Mouse (Mus musculus) left cerebral cortex, adult 11 months (tissue): ENCODE measurements at regions not wholly inside any gene's neighbourhood (a gene's known extent, or its start where the extent isn't known, plus 50 kb on each side); places are given as distances from the start of the nearest gene placed in this dataset.

ENCODE experiments used
- DNase-seq: peaks from one replicate; pipeline ENCODE4 v3.0.0; 2022; ENCODE audit warnings: low spot score

DNA sequence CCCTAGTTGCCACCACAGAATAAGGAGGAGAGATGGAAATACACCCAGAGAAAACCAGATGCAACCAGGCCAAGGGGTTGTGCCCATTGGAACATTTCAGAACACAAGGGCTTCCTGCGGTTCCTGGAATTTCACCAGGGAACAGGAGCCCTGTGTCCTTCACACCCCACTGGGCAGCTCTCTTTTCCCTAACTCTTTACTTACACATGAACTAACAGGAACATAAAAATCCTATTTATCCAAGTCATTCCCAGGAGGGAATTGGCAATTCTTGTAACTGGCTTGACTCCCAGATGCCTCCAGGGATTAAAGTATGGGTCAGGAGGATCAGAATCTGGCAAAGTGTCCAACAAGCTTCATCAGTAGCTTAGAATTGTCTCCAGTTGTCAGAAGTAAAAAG, 62.2 kb upstream of the Glycam1 start:
- DNase-seq, result peak; percentile 12
